Mouse (Mus musculus): ENCODE measurements around the gene Gm4981. TPM values are rescaled to one million over a fixed set of nuclear protein-coding genes. Genes with fewer than 3 reads are reported as not detected.
"Not testable (repeated sequence)": the region's sequence is repeated elsewhere in the genome, so short reads cannot be mapped to it uniquely, and the experiment has no call there.

Gm4981 gene
- polyA plus RNA-seq, 1 experiment from 2014 or later = not detected

DNA sequence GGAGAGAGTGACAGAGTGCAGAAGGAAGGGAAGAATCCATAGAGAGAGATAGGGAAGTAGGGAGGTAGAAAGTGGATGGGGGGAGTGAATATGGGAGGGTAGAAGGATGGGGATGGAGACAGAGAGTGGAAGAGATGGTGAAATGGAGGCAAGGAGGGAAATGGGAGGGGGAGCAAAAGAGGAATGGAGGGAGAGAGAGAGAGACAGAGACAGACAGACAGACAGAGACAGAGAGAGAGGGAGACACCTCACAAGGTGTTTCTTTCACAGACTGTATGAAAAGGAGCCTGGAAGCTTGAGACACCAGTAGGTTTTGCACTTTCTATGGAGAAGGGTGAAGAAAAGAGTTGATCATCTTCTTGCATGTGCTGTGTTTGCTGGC is 2.8 kb downstream of the Gm4981 start:
- ATAC-seq (ENCODE audit: low read depth); H3K27ac ChIP-seq (ENCODE audit: low read depth, low read length): not testable (repeated sequence)

DNA sequence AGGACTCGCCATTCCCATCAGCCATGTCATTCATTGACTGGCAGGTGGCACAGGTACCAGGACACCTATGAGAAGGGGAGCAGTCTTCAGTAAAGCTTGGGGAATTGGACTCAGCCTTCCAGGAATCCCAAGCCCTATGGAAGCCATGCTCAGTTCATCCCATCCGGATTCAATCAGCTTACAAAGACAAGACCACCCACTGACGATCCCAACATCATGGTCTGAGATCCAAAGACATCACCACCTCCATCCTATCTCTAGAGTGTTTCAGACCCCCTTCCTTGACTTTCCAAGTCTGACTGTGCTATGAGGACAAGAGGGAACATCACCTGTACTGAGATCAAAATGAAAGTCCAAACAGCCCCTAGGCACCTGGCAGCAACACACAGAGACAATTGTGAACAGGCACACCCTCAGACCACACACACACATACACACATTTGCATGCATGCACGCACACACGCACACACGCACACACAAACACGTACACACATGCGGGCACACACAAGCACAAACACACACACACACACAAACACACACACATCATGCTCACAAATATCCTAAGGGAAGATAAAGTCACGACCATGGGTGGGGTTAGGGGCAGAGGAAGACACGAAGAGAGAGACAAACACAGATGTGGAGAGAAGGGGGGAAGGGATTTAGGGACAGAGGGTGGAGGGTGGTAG is 3.3 kb downstream of the Gm4981 start:
- H3K27ac ChIP-seq (ENCODE audit: low read depth, low read length); H3K4me3 ChIP-seq (ENCODE audit: low read depth, low read length); H3K27me3 ChIP-seq (ENCODE audit: control insufficient read depth, insufficient read depth, low read length); H3K4me2 ChIP-seq (ENCODE audit: low read depth, low read length); H3K4me1 ChIP-seq (ENCODE audit: control insufficient read depth, insufficient read depth, low read length); H3K9ac ChIP-seq (replicated peaks; ENCODE audit: low read depth, low read length); H3K36me3 ChIP-seq (ENCODE audit: control insufficient read depth, insufficient read depth, low read length): not testable (repeated sequence)
- peaks cover 13% of the 10 kb centered on the region for H3K9me3 ChIP-seq (ENCODE audit: control insufficient read depth, low read length)
- peak; percentile 38 for ATAC-seq (ENCODE audit: low read depth)
- 82% methylated on average over 9 of the region's 10 CpGs for WGBS

More for the DNA sequence above, 2.8 kb downstream of the Gm4981 start:
- not testable (repeated sequence) for H3K4me3 ChIP-seq (ENCODE audit: low read depth, low read length); H3K36me3 ChIP-seq (ENCODE audit: control insufficient read depth, insufficient read depth, low read length); H3K9ac ChIP-seq (replicated peaks; ENCODE audit: low read depth, low read length); H3K27me3 ChIP-seq (ENCODE audit: control insufficient read depth, insufficient read depth, low read length); H3K4me1 ChIP-seq (ENCODE audit: control insufficient read depth, insufficient read depth, low read length); H3K4me2 ChIP-seq (ENCODE audit: low read depth, low read length)
- peaks cover 13% of the 10 kb centered on the region for H3K9me3 ChIP-seq (ENCODE audit: control insufficient read depth, low read length)

DNA sequence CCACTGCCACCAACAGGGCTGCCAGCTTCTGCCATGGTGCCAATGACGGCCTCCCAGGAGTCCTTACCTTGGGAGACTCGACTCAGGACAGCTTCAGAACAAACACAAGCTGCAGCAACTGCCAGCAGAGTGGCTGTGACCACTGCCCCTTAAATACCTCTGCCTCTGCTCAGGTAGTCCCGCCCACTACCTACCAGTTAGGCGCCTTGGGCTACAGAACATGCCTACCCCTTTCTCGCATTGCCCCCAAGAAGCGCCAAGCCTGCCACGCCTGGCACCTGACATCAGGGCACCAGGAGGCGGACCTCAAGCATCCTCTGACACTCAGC is 3.9 kb downstream of the Gm4981 start, which contains the start of gene Duxf3:
TSS of gene Duxf3 (minus strand) at position 35 of the 329 bp plus-strand sequence.
- H3K9ac ChIP-seq (replicated peaks; ENCODE audit: low read depth, low read length); H3K4me3 ChIP-seq (ENCODE audit: low read depth, low read length); H3K27me3 ChIP-seq (ENCODE audit: control insufficient read depth, insufficient read depth, low read length); H3K4me1 ChIP-seq (ENCODE audit: control insufficient read depth, insufficient read depth, low read length); H3K4me2 ChIP-seq (ENCODE audit: low read depth, low read length); H3K36me3 ChIP-seq (ENCODE audit: control insufficient read depth, insufficient read depth, low read length); H3K27ac ChIP-seq (ENCODE audit: low read depth, low read length): not testable (repeated sequence)
- H3K9me3 ChIP-seq (ENCODE audit: control insufficient read depth, low read length) = peaks cover 13% of the 10 kb centered on the region
- ATAC-seq (ENCODE audit: low read depth) = peak; percentile 56
- WGBS = 84% methylated on average over 5 of the region's 8 CpGs

DNA sequence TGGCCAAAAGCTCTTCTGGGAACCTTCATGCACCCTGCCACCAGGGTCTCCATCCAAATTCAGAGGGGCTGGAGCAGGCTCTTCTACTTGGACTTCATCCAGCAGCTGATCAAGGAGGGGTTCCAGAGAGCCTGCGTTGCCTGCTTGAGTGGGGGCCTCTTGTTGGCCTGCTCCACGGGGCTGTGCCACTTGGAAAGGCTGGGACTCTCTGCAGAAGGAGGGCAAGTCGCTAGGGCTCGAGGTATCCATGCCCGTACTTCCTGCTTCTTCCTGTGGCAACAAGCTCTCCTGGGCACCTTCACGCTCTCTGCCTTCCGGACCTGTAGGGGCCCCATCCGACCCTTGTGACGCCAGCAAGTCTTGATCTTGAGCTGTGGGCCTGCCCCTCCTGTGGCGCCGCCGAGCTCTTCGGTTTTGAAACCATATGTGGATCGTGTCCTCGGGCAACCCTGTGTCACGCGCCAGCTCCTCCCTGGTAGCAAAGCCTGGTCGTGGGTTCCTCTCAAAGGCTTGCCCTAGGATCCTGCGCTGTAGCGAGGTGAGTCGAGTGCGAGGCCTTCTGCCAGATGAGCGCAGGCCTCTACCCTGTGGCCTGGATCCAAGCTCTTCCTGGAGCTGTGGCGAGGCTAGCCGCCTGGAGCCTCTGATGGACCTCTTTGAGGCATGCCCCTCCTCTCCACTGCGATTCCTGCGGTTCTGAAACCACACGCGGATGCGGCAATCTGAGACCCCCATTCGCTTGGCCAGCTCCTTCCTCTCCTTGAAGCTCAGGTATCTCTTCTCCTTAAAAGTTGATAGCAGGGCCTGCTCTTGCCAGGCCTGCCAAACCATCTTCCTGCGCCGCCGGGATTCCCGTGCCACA is 4.5 kb downstream of the Gm4981 start:
- not testable (repeated sequence) for H3K27ac ChIP-seq (ENCODE audit: low read depth, low read length); H3K4me3 ChIP-seq (ENCODE audit: low read depth, low read length); H3K4me1 ChIP-seq (ENCODE audit: control insufficient read depth, insufficient read depth, low read length); H3K27me3 ChIP-seq (ENCODE audit: control insufficient read depth, insufficient read depth, low read length); H3K9ac ChIP-seq (replicated peaks; ENCODE audit: low read depth, low read length); H3K4me2 ChIP-seq (ENCODE audit: low read depth, low read length); H3K36me3 ChIP-seq (ENCODE audit: control insufficient read depth, insufficient read depth, low read length)
- ATAC-seq (ENCODE audit: low read depth) = peak; percentile 83
- WGBS = 89% methylated on average over 30 of the region's 35 CpGs
- H3K9me3 ChIP-seq (ENCODE audit: control insufficient read depth, low read length) = peaks cover 13% of the 10 kb centered on the region

DNA sequence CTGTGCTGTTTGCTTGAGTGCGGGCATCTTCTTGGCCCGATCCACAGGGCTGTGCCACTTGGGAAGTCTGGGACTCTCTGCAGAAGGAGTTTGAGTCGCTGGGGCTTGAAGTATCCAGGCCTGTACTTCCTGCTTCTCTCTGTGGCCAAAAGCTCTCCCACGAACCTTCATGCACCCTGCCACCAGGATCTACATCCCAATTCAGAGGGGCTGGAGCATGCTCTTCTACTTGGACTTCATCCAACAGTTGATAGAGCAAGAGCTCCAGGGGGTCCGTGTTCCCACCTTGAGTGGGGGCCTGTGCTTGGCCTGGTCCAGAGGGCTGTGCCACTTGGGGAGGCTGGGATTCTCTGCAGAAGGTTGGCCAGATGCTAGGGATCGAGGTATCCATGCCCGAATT is 5.4 kb downstream of the Gm4981 start:
- not testable (repeated sequence) for H3K27me3 ChIP-seq (ENCODE audit: control insufficient read depth, insufficient read depth, low read length); H3K4me2 ChIP-seq (ENCODE audit: low read depth, low read length); H3K27ac ChIP-seq (ENCODE audit: low read depth, low read length); H3K9me3 ChIP-seq (ENCODE audit: control insufficient read depth, low read length); H3K4me3 ChIP-seq (ENCODE audit: low read depth, low read length); H3K36me3 ChIP-seq (ENCODE audit: control insufficient read depth, insufficient read depth, low read length); H3K9ac ChIP-seq (replicated peaks; ENCODE audit: low read depth, low read length); H3K4me1 ChIP-seq (ENCODE audit: control insufficient read depth, insufficient read depth, low read length)
- WGBS = 91% methylated on average over 4 of the region's 7 CpGs
- ATAC-seq (ENCODE audit: low read depth) = peak; percentile 35; the same call in 1 of the 2 replicates

DNA sequence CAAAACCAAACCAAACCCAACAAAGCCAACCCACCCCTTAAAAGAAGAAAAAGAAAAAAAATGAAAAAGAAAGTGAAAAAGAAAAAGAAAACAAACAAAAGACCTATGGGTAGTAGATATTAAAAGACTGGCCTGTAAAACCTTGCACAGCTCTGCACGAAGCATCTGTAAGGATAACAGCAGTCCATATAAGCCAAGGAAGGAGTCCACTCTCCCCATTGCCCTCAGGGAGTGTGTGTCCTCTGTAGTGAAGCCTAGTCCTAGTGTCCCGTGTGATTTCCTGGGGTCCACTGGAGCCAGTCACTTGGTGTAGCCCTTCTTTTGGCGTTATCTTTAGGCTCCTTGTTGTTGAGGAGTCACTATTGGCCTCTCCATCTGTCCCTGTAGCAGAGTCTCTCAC is 6.5 kb downstream of the Gm4981 start:
- not testable (repeated sequence) for ATAC-seq (ENCODE audit: low read depth)

DNA sequence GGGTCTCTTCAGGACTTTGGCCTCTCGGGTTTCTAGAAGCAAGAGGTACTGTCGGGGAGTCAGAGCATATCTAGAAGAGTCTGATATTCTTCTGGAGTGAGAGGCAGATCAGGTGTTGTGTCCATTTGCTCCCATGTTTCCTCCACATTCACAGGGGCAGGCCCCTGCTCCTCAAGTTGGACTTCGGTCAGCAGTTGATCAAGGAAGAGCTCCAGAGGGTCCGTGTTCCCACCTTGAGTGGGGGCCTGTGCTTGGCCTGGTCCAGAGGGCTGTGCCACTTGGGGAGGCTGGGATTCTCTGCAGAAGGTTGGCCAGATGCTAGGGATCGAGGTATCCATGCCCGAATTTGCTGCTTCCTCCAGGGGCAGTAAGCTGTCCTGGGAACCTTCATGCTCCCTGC is 8.7 kb downstream of the Gm4981 start:
- not testable (repeated sequence) for H3K27me3 ChIP-seq (ENCODE audit: control insufficient read depth, insufficient read depth, low read length); H3K4me3 ChIP-seq (ENCODE audit: low read depth, low read length); ATAC-seq (ENCODE audit: low read depth); H3K27ac ChIP-seq (ENCODE audit: low read depth, low read length); H3K36me3 ChIP-seq (ENCODE audit: control insufficient read depth, insufficient read depth, low read length); H3K9ac ChIP-seq (replicated peaks; ENCODE audit: low read depth, low read length); H3K4me1 ChIP-seq (ENCODE audit: control insufficient read depth, insufficient read depth, low read length); H3K4me2 ChIP-seq (ENCODE audit: low read depth, low read length)
- H3K9me3 ChIP-seq (ENCODE audit: control insufficient read depth, low read length) = peaks cover 15% of the 10 kb centered on the region
- WGBS = 85% methylated on average over 2 of the region's 6 CpGs

More for the DNA sequence above, 6.5 kb downstream of the Gm4981 start:
- H3K27ac ChIP-seq (ENCODE audit: low read depth, low read length); H3K36me3 ChIP-seq (ENCODE audit: control insufficient read depth, insufficient read depth, low read length); H3K4me1 ChIP-seq (ENCODE audit: control insufficient read depth, insufficient read depth, low read length); H3K4me3 ChIP-seq (ENCODE audit: low read depth, low read length); H3K27me3 ChIP-seq (ENCODE audit: control insufficient read depth, insufficient read depth, low read length); H3K9ac ChIP-seq (replicated peaks; ENCODE audit: low read depth, low read length); H3K9me3 ChIP-seq (ENCODE audit: control insufficient read depth, low read length); H3K4me2 ChIP-seq (ENCODE audit: low read depth, low read length): not testable (repeated sequence)
- 70% methylated on average over 3 of the region's 3 CpGs for WGBS

DNA sequence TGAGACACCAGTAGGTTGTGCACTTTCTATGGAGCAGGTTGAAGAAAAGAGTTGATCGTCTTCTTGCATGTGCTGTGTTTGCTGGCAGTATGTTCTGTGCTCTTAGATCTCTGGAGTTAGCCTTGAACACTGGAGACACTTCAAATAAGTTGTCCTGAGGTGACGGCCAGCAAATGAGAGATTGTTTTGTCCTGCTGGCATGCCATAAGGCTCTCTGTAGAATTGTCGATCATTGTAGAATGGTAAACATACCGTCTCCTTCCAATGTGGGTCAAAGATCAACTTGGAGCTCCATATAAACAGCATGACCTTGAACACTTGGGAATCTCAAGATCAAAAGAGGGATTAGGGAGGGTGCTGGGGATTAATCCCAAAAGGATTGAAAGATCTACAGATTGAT is 10.1 kb downstream of the Gm4981 start:
- H3K27me3 ChIP-seq (ENCODE audit: control insufficient read depth, insufficient read depth, low read length); H3K4me1 ChIP-seq (ENCODE audit: control insufficient read depth, insufficient read depth, low read length); H3K9ac ChIP-seq (replicated peaks; ENCODE audit: low read depth, low read length); H3K9me3 ChIP-seq (ENCODE audit: control insufficient read depth, low read length); H3K27ac ChIP-seq (ENCODE audit: low read depth, low read length); ATAC-seq (ENCODE audit: low read depth); H3K4me3 ChIP-seq (ENCODE audit: low read depth, low read length); H3K4me2 ChIP-seq (ENCODE audit: low read depth, low read length); H3K36me3 ChIP-seq (ENCODE audit: control insufficient read depth, insufficient read depth, low read length): not testable (repeated sequence)
- WGBS = 88% methylated on average over 4 of the region's 4 CpGs

Measured in neural tube, embryonic 14.5 days (tissue).